Mouse (Mus musculus) NIH3T3 (cell line): ENCODE measurements around the gene Atl1.

Experiments
- DNase-seq: peaks from one replicate; pipeline ENCODE4 v3.0.0-alpha.2; 2012; ENCODE audit warnings: low read depth

The Atl1 gene

GRCm38 (mm10) chr12:70015936-70016335 is 123.5 kb downstream of the Atl1 start:
- DNase-seq: no peak
